Mouse (Mus musculus): Measurements from ENCODE around the gene Txk. TPM values are rescaled to one million over a fixed set of nuclear protein-coding genes. Genes with fewer than 3 reads are reported as not detected.

Gene Txk
- polyA plus RNA-seq, 1 experiment = 0.05 TPM

DNA sequence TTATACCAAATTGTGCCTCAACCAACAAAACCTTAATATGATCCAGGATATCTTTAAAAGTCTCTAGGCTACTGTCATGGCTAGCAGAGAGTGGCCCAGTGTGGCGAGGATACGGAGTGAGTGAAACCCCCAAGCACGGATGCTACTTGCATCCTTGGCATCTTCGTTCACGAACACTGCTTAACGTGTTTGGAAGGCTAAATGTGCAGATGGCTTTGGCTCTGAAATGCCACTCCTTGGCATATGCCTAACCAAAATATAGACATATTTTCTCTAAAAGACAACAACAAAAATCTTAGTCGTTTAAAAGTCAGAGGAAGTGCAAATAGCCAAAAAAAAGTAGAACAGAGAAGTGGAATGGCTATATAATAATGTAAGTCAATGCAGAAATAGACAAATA lies 63.0 kb downstream of the Txk start:
- H3K4me3 ChIP-seq (replicated peaks; ENCODE audit: insufficient read depth, low read depth, low read length) = no peak overlapping the region
- H3K4me1 ChIP-seq (ENCODE audit: control insufficient read depth, insufficient read depth, low read length) = no peaks in the 10 kb centered on the region
- WGBS = 33% methylated on average over 7 of the region's 7 CpGs
- no peak for DNase-seq
- no peak overlapping the region for H3K27ac ChIP-seq (ENCODE audit: insufficient read depth, low read length)
- TF ChIP-seq CTCF (IDR thresholded peaks at IDR 0.05; ENCODE audit: borderline replicate concordance, insufficient read depth, low read depth, low read length) (no peak), POLR2A (IDR thresholded peaks at IDR 0.05; ENCODE audit: borderline replicate concordance, insufficient read depth, low read length) (no peak)
- H3K27me3 ChIP-seq (ENCODE audit: control insufficient read depth, insufficient read depth, low read length) = no peaks in the 10 kb centered on the region; the same call in 1 of the 2 replicates

DNA sequence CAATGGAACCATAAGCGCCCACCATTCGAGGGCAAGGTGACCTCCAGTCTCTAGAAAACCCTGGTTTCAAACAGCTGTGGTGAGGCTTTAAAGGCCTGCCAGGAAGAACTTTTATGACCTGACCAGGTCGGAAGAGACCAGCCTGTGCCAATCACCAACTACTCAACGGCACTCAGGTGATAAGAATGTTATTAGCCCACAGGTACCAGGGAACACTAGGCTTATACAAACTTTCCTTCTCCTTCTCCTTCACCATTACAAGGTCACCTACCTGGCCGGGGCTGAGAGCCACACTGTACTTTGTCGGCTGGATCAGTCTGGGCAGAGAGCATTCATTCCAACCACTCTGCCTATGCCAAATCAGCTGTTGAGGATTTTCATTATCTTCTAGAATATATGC lies 71.1 kb downstream of the Txk start:
- H3K4me3 ChIP-seq (replicated peaks; ENCODE audit: insufficient read depth, low read depth, low read length) = no peak overlapping the region
- DNase-seq = no peak
- no peaks in the 10 kb centered on the region for H3K4me1 ChIP-seq (ENCODE audit: control insufficient read depth, insufficient read depth, low read length)
- H3K27me3 ChIP-seq (ENCODE audit: control insufficient read depth, insufficient read depth, low read length) = no peaks in the 10 kb centered on the region
- TF ChIP-seq CTCF (IDR thresholded peaks at IDR 0.05; ENCODE audit: borderline replicate concordance, insufficient read depth, low read depth, low read length) (no peak), POLR2A (IDR thresholded peaks at IDR 0.05; ENCODE audit: borderline replicate concordance, insufficient read depth, low read length) (no peak)
- H3K27ac ChIP-seq (ENCODE audit: insufficient read depth, low read length) = no peak overlapping the region
- 80% methylated on average over 6 of the region's 6 CpGs for WGBS

DNA sequence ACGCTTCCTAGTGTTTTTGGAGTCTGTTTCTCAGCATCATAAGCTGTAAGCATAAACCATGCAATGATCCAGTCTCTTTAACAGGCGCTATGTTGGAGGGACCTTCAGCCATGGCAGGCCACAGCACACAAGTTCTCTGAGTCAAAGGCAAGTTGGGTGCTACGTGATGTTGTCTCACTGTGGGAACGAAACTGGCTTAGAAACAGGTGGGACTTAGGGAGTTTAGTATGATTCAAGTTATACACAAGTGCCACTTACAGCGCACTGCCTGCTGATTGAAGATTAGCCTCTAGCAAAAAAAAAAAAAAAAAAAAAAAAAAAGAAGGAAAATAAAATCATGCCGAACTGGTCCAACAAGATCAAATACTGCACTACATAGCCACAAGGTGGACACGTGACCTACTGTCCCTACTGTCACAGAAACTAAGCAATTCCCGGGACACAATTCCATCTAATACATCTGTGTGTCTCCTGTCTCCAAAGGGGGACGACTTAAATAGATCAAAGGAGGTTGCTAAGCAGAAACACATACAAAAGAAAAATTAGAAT lies 77.5 kb downstream of the Txk start:
- Histone ChIP-seq H3K27me3 (ENCODE audit: control insufficient read depth, insufficient read depth, low read length) (no peaks in the 10 kb centered on the region), H3K4me3 (replicated peaks; ENCODE audit: insufficient read depth, low read depth, low read length) (no peak overlapping the region), H3K4me1 (ENCODE audit: control insufficient read depth, insufficient read depth, low read length) (no peaks in the 10 kb centered on the region), H3K27ac (ENCODE audit: insufficient read depth, low read length) (no peak overlapping the region)
- WGBS = 77% methylated on average over 9 of the region's 9 CpGs
- TF ChIP-seq POLR2A (IDR thresholded peaks at IDR 0.05; ENCODE audit: borderline replicate concordance, insufficient read depth, low read length) (no peak), CTCF (IDR thresholded peaks at IDR 0.05; ENCODE audit: borderline replicate concordance, insufficient read depth, low read depth, low read length) (no peak)
- no peak for DNase-seq

DNA sequence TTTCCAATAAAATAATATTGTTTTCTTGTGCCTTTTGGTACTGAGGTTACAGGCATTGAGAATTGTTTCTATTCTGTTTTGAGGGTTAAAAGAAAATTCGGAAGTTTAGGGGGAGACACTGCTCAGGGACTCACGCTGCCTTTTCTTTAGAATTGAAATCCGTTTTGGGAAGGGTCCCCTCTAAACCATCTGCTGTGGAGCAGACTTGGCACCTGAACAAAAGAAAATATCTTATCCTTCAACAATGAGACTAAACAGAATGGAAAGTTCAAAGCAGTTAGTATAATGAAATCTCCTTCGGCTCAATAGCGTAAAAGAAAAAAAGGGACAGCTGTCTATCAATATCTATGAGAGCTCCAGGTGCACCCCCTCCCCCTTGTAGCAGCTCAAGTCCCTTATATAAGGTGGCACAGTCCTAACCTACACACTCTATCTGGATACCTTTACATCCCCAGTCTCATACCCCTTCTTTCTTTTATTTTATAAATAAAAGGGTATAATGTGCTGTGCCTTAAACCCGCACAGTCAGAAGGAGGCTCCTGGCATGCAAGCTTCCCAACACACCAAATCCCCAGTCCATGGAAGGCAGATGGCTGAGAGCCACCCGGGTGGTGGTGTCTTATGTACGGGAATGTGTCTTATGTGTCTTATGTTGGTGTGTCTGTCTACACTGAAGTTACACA lies 81.4 kb downstream of the Txk start:
- 15% methylated on average over 8 of the region's 8 CpGs for WGBS
- H3K27me3 ChIP-seq (ENCODE audit: control insufficient read depth, insufficient read depth, low read length) = no peaks in the 10 kb centered on the region
- no peak for DNase-seq
- no peak overlapping the region for H3K27ac ChIP-seq (ENCODE audit: insufficient read depth, low read length)
- H3K4me3 ChIP-seq (replicated peaks; ENCODE audit: insufficient read depth, low read depth, low read length) = no peak overlapping the region
- TF ChIP-seq CTCF (IDR thresholded peaks at IDR 0.05; ENCODE audit: borderline replicate concordance, insufficient read depth, low read depth, low read length) (no peak), POLR2A (IDR thresholded peaks at IDR 0.05; ENCODE audit: borderline replicate concordance, insufficient read depth, low read length) (no peak)
- no peaks in the 10 kb centered on the region for H3K4me1 ChIP-seq (ENCODE audit: control insufficient read depth, insufficient read depth, low read length)

DNA sequence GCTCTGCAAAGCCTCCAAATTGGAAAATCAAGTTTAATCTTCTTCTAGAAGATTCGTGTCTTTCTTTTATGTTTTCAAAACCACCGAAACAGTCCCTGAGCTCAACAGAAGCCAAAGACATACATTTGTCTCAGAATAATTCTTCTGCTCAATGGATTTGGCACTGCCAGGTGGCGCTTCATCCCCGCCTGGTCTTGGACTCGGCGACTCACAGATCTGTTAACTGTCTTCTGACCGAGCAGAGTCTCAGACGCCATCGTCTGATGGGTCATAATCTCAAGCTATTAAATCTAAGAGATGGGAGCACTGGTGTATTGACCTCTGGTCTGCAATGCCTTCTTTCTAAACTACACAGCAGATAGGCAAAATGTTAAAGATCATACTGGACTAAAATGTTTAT lies 84.2 kb downstream of the Txk start:
- Histone ChIP-seq H3K27ac (ENCODE audit: insufficient read depth, low read length) (no peak overlapping the region), H3K4me3 (replicated peaks; ENCODE audit: insufficient read depth, low read depth, low read length) (no peak overlapping the region), H3K4me1 (ENCODE audit: control insufficient read depth, insufficient read depth, low read length) (no peaks in the 10 kb centered on the region), H3K27me3 (ENCODE audit: control insufficient read depth, insufficient read depth, low read length) (no peaks in the 10 kb centered on the region)
- no peak for DNase-seq
- TF ChIP-seq POLR2A (IDR thresholded peaks at IDR 0.05; ENCODE audit: borderline replicate concordance, insufficient read depth, low read length) = no peak
- no peak for TF ChIP-seq CTCF (IDR thresholded peaks at IDR 0.05; ENCODE audit: borderline replicate concordance, insufficient read depth, low read depth, low read length)
- WGBS = 17% methylated on average over 9 of the region's 9 CpGs

DNA sequence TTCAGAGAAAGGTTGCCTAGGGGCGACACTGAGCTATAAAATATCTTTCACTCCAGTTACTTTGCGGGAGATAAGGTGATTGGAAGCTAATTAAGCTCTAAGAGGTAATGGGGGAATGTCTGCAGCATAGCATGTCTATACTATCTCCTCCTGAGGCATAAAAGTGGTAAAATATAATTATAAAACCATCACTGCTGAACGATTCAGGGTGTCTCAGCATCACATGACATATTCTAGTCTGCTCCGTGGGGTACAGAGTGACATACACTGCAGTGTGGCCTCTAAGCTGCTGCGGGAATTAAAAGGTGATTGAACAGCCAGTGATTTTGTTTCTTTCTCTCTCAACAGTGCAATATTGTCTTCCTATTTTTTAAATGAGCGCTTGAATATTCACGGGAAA lies 86.1 kb downstream of the Txk start:
- WGBS = 83% methylated on average over 7 of the region's 7 CpGs
- Histone ChIP-seq H3K27ac (ENCODE audit: insufficient read depth, low read length) (no peak overlapping the region), H3K4me1 (ENCODE audit: control insufficient read depth, insufficient read depth, low read length) (no peaks in the 10 kb centered on the region), H3K27me3 (ENCODE audit: control insufficient read depth, insufficient read depth, low read length) (no peaks in the 10 kb centered on the region), H3K4me3 (replicated peaks; ENCODE audit: insufficient read depth, low read depth, low read length) (no peak overlapping the region)
- DNase-seq = no peak
- TF ChIP-seq POLR2A (IDR thresholded peaks at IDR 0.05; ENCODE audit: borderline replicate concordance, insufficient read depth, low read length) (no peak), CTCF (IDR thresholded peaks at IDR 0.05; ENCODE audit: borderline replicate concordance, insufficient read depth, low read depth, low read length) (no peak)

DNA sequence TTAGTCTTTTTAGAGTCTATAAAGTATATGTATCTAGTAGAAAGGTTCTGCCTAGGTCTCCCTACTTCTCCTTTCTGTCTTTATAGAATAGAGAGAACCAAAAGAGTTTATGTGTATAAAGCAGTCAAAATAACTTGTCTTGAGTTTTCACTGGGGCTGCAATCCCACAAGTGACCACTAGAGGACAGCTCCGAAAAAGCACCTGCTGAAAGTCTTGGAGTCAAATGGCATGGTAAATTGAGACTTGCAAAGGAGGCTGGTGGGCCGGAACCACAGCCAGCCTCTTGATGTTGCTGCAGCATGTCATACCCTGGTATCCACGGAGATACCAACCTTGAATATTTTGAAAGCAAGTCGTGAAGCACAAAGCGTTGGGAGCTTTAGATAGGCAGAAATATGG lies 87.3 kb downstream of the Txk start:
- Histone ChIP-seq H3K4me3 (replicated peaks; ENCODE audit: insufficient read depth, low read depth, low read length) (no peak overlapping the region), H3K4me1 (ENCODE audit: control insufficient read depth, insufficient read depth, low read length) (no peaks in the 10 kb centered on the region), H3K27me3 (ENCODE audit: control insufficient read depth, insufficient read depth, low read length) (no peaks in the 10 kb centered on the region), H3K27ac (ENCODE audit: insufficient read depth, low read length) (no peak overlapping the region)
- DNase-seq = peak; percentile 20 to 42
- 27% methylated on average over 5 of the region's 5 CpGs for WGBS
- TF ChIP-seq CTCF (IDR thresholded peaks at IDR 0.05; ENCODE audit: borderline replicate concordance, insufficient read depth, low read depth, low read length) (peak; percentile 59), POLR2A (IDR thresholded peaks at IDR 0.05; ENCODE audit: borderline replicate concordance, insufficient read depth, low read length) (no peak)

DNA sequence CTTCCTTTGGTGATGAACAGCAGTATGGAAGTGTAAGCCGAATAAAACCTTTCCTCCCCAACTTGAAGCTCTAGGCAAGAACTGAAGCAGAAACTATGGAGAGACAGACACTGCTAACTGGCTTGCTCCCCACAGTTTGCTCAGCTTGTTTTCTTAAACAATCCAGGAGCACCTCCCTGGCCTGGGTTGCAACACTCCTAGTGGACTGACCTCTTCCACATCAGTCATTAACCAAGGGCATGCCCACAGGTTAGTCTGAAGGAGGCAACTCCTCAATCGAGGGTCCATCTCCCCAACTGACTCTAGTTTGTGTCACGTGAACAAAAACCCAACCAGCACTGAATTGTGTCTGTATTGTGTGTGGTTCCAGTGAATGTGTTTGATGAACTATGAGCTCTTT lies 87.7 kb downstream of the Txk start:
- DNase-seq = no peak
- H3K4me1 ChIP-seq (ENCODE audit: control insufficient read depth, insufficient read depth, low read length) = no peaks in the 10 kb centered on the region
- no peak overlapping the region for H3K4me3 ChIP-seq (replicated peaks; ENCODE audit: insufficient read depth, low read depth, low read length)
- H3K27ac ChIP-seq (ENCODE audit: insufficient read depth, low read length) = no peak overlapping the region
- WGBS = 53% methylated on average over 3 of the region's 3 CpGs
- TF ChIP-seq POLR2A (IDR thresholded peaks at IDR 0.05; ENCODE audit: borderline replicate concordance, insufficient read depth, low read length) (no peak), CTCF (IDR thresholded peaks at IDR 0.05; ENCODE audit: borderline replicate concordance, insufficient read depth, low read depth, low read length) (no peak)
- no peaks in the 10 kb centered on the region for H3K27me3 ChIP-seq (ENCODE audit: control insufficient read depth, insufficient read depth, low read length)

All from cerebellum, adult 2 months (tissue).